Mouse (Mus musculus) bone marrow, adult 2 months (tissue): Measurements from ENCODE around the gene Col13a1.

Experiments
- CTCF ChIP-seq: fragments of 200-500 bp; IDR thresholded peaks from 2 replicates; pipeline ENCODE4 v1.5.1; 2011; ENCODE audit warnings: low read length, control low read depth; ENCODE audit not compliant: control insufficient read depth, insufficient read depth
- POLR2A ChIP-seq: fragments of 200-500 bp; IDR thresholded peaks from 2 replicates; pipeline ENCODE4 v1.6.1; 2011; ENCODE audit warnings: low read depth, mild to moderate bottlenecking, control low read depth, low read length, borderline replicate concordance; ENCODE audit not compliant: control insufficient read depth

DNA sequence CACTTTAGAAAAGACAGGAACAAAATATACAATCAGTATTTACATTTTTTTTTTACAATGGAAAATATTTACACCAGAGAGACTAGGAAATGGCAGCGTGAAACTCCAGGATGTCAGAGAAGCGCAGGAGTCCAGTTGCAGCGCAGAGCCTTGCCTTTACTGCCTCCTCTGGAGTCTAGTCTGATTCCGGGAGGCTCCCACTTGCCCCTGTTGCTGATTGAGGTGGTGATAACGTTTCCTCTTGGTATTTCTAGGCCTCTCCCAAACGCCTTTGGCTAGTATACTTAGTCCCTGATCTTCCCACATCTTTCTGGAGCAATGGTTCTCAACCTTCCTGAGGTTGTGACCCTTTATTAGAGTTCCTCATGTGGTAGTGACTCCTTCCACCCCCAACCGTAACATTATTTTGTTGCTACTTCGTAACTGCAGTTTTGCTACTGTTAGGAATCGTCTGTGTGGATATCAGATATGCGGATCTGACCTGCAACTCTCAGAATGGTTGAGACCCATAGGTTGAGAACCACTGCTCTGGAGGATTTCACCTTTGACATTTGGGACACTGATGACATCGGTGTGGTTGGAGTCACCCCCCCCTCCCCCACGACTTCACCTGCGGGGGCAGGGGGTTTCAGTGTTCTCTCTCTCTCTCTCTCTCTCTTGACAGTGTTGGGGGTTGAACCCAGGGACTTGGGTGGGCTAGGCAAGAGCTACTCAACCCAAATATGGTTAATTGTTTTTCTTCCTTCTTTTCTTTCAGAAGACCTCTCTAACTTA is 152.7 kb downstream of the Col13a1 start:
- no peak for TF ChIP-seq CTCF
- no peak for TF ChIP-seq POLR2A
